Mouse (Mus musculus): ENCODE results near the gene Ddx3x. TPM values are rescaled to one million over a fixed set of nuclear protein-coding genes. Genes with fewer than 3 reads are reported as not detected.

Ddx3x gene
- polyA plus RNA-seq, 1 experiment from 2014 or later = 99.8 TPM

- peaks cover 3% of the 10 kb centered on the region; the same call in 1 of the 2 replicates for H3K4me1 ChIP-seq (ENCODE audit: control insufficient read depth, insufficient read depth, low read length)
- peak overlapping the region; percentile 71 for H3K9ac ChIP-seq (ENCODE audit: low read depth, low read length)
- peak overlapping the region; percentile 31 for H3K4me3 ChIP-seq (ENCODE audit: low read depth, low read length)
- ATAC-seq (replicated peaks; ENCODE audit: insufficient number of reproducible peaks, low FRiP score, low TSS enrichment) = no peak
- peak overlapping the region; percentile 91 for H3K27ac ChIP-seq (ENCODE audit: low read depth, low read length)
- peak overlapping the region; percentile 68 for H3K4me2 ChIP-seq
- no peaks in the 10 kb centered on the region for H3K9me3 ChIP-seq (replicated peaks; ENCODE audit: control insufficient read depth, low read length)
- no peaks in the 10 kb centered on the region for H3K36me3 ChIP-seq (ENCODE audit: control insufficient read depth, insufficient read depth, low read length)
- peaks cover 29% of the 10 kb centered on the region for H3K27me3 ChIP-seq (ENCODE audit: control insufficient read depth, insufficient read depth, low read length)
- 7% methylated on average over 21 of the region's 21 CpGs for WGBS (ENCODE audit: insufficient replicate concordance)
Measured at GRCm38 (mm10) chrX:13241426-13242319, 39.1 kb upstream of the Ddx3x start.

GRCm38 (mm10) chrX:13242320-13243096 lies 38.3 kb upstream of the Ddx3x start:
- peak; percentile 94 for ATAC-seq (replicated peaks; ENCODE audit: insufficient number of reproducible peaks, low FRiP score, low TSS enrichment)

GRCm38 (mm10) chrX:13243133-13244123 lies 37.3 kb upstream of the Ddx3x start:
- Histone ChIP-seq H3K36me3 (ENCODE audit: control insufficient read depth, insufficient read depth, low read length) (no peaks in the 10 kb centered on the region), H3K9ac (ENCODE audit: low read depth, low read length) (peak overlapping the region; percentile 61), H3K27ac (ENCODE audit: low read depth, low read length) (peak overlapping the region; percentile 91), H3K4me1 (ENCODE audit: control insufficient read depth, insufficient read depth, low read length) (peaks cover 3% of the 10 kb centered on the region; the same call in 1 of the 2 replicates), H3K4me2 (peak overlapping the region; percentile 68), H3K27me3 (ENCODE audit: control insufficient read depth, insufficient read depth, low read length) (peaks cover 33% of the 10 kb centered on the region), H3K9me3 (replicated peaks; ENCODE audit: control insufficient read depth, low read length) (no peaks in the 10 kb centered on the region), H3K4me3 (ENCODE audit: low read depth, low read length) (peak overlapping the region; percentile 31)
- peak; percentile 50; the same call in 1 of the 2 replicates for ATAC-seq (replicated peaks; ENCODE audit: insufficient number of reproducible peaks, low FRiP score, low TSS enrichment)
- 30% methylated on average over 15 of the region's 15 CpGs for WGBS (ENCODE audit: insufficient replicate concordance)

More at GRCm38 (mm10) chrX:13242320-13243096, 38.3 kb upstream of the Ddx3x start:
- H3K4me3 ChIP-seq (ENCODE audit: low read depth, low read length) = peak overlapping the region; percentile 31
- no peaks in the 10 kb centered on the region for H3K36me3 ChIP-seq (ENCODE audit: control insufficient read depth, insufficient read depth, low read length)
- WGBS (ENCODE audit: insufficient replicate concordance) = 11% methylated on average over 24 of the region's 24 CpGs
- peak overlapping the region; percentile 71 for H3K9ac ChIP-seq (ENCODE audit: low read depth, low read length)
- peak overlapping the region; percentile 91 for H3K27ac ChIP-seq (ENCODE audit: low read depth, low read length)
- no peaks in the 10 kb centered on the region for H3K9me3 ChIP-seq (replicated peaks; ENCODE audit: control insufficient read depth, low read length)
- peaks cover 3% of the 10 kb centered on the region; the same call in 1 of the 2 replicates for H3K4me1 ChIP-seq (ENCODE audit: control insufficient read depth, insufficient read depth, low read length)
- H3K27me3 ChIP-seq (ENCODE audit: control insufficient read depth, insufficient read depth, low read length) = peaks cover 32% of the 10 kb centered on the region
- peak overlapping the region; percentile 68 for H3K4me2 ChIP-seq

GRCm38 (mm10) chrX:13244588-13244987 lies 36.2 kb upstream of the Ddx3x start:
- no peak overlapping the region for H3K9ac ChIP-seq (ENCODE audit: low read depth, low read length)
- no peak overlapping the region for H3K4me3 ChIP-seq (ENCODE audit: low read depth, low read length)
- H3K36me3 ChIP-seq (ENCODE audit: control insufficient read depth, insufficient read depth, low read length) = no peaks in the 10 kb centered on the region
- ATAC-seq (replicated peaks; ENCODE audit: insufficient number of reproducible peaks, low FRiP score, low TSS enrichment) = no peak
- H3K4me2 ChIP-seq = no peak overlapping the region
- peaks cover 3% of the 10 kb centered on the region; the same call in 1 of the 2 replicates for H3K4me1 ChIP-seq (ENCODE audit: control insufficient read depth, insufficient read depth, low read length)
- no peaks in the 10 kb centered on the region for H3K9me3 ChIP-seq (replicated peaks; ENCODE audit: control insufficient read depth, low read length)
- H3K27ac ChIP-seq (ENCODE audit: low read depth, low read length) = no peak overlapping the region
- H3K27me3 ChIP-seq (ENCODE audit: control insufficient read depth, insufficient read depth, low read length) = peaks cover 22% of the 10 kb centered on the region

- no peak overlapping the region for H3K4me2 ChIP-seq
- no peak overlapping the region for H3K4me3 ChIP-seq (ENCODE audit: low read depth, low read length)
- peaks cover 3% of the 10 kb centered on the region; the same call in 1 of the 2 replicates for H3K4me1 ChIP-seq (ENCODE audit: control insufficient read depth, insufficient read depth, low read length)
- no peaks in the 10 kb centered on the region for H3K36me3 ChIP-seq (ENCODE audit: control insufficient read depth, insufficient read depth, low read length)
- ATAC-seq (replicated peaks; ENCODE audit: insufficient number of reproducible peaks, low FRiP score, low TSS enrichment) = no peak
- 64% methylated on average over 3 of the region's 3 CpGs for WGBS (ENCODE audit: insufficient replicate concordance)
- H3K27ac ChIP-seq (ENCODE audit: low read depth, low read length) = no peak overlapping the region
- H3K27me3 ChIP-seq (ENCODE audit: control insufficient read depth, insufficient read depth, low read length) = peaks cover 20% of the 10 kb centered on the region
- H3K9me3 ChIP-seq (replicated peaks; ENCODE audit: control insufficient read depth, low read length) = no peaks in the 10 kb centered on the region
- no peak overlapping the region for H3K9ac ChIP-seq (ENCODE audit: low read depth, low read length)
Measured at GRCm38 (mm10) chrX:13245027-13245426, 35.7 kb upstream of the Ddx3x start.

- Histone ChIP-seq H3K36me3 (ENCODE audit: control insufficient read depth, insufficient read depth, low read length) (no peaks in the 10 kb centered on the region), H3K9me3 (replicated peaks; ENCODE audit: control insufficient read depth, low read length) (no peaks in the 10 kb centered on the region), H3K27me3 (ENCODE audit: control insufficient read depth, insufficient read depth, low read length) (0 out of 2 replicates have a peak, but pooled peaks cover 12% of the 10 kb centered on the region), H3K27ac (ENCODE audit: low read depth, low read length) (no peak overlapping the region), H3K4me1 (ENCODE audit: control insufficient read depth, insufficient read depth, low read length) (no peaks in the 10 kb centered on the region), H3K4me3 (ENCODE audit: low read depth, low read length) (no peak overlapping the region), H3K4me2 (no peak overlapping the region), H3K9ac (ENCODE audit: low read depth, low read length) (no peak overlapping the region)
- ATAC-seq (replicated peaks; ENCODE audit: insufficient number of reproducible peaks, low FRiP score, low TSS enrichment) = no peak
- 70% methylated on average over 4 of the region's 4 CpGs for WGBS (ENCODE audit: insufficient replicate concordance)
Measured at GRCm38 (mm10) chrX:13251683-13252082, 29.1 kb upstream of the Ddx3x start.

- Histone ChIP-seq H3K27me3 (ENCODE audit: control insufficient read depth, insufficient read depth, low read length) (0 out of 2 replicates have a peak, but pooled peaks cover 6% of the 10 kb centered on the region), H3K4me3 (ENCODE audit: low read depth, low read length) (no peak overlapping the region), H3K27ac (ENCODE audit: low read depth, low read length) (no peak overlapping the region), H3K9me3 (replicated peaks; ENCODE audit: control insufficient read depth, low read length) (no peaks in the 10 kb centered on the region), H3K9ac (ENCODE audit: low read depth, low read length) (no peak overlapping the region), H3K4me1 (ENCODE audit: control insufficient read depth, insufficient read depth, low read length) (no peaks in the 10 kb centered on the region), H3K4me2 (no peak overlapping the region), H3K36me3 (ENCODE audit: control insufficient read depth, insufficient read depth, low read length) (no peaks in the 10 kb centered on the region)
- 77% methylated on average over 3 of the region's 3 CpGs for WGBS (ENCODE audit: insufficient replicate concordance)
- ATAC-seq (replicated peaks; ENCODE audit: insufficient number of reproducible peaks, low FRiP score, low TSS enrichment) = no peak
Measured at GRCm38 (mm10) chrX:13254273-13254672, 26.5 kb upstream of the Ddx3x start.

GRCm38 (mm10) chrX:13263356-13263755 lies 17.4 kb upstream of the Ddx3x start:
- Histone ChIP-seq H3K4me2 (no peak overlapping the region), H3K9me3 (replicated peaks; ENCODE audit: control insufficient read depth, low read length) (no peaks in the 10 kb centered on the region), H3K9ac (ENCODE audit: low read depth, low read length) (no peak overlapping the region), H3K4me1 (ENCODE audit: control insufficient read depth, insufficient read depth, low read length) (no peaks in the 10 kb centered on the region), H3K4me3 (ENCODE audit: low read depth, low read length) (no peak overlapping the region), H3K27ac (ENCODE audit: low read depth, low read length) (no peak overlapping the region), H3K27me3 (ENCODE audit: control insufficient read depth, insufficient read depth, low read length) (no peaks in the 10 kb centered on the region), H3K36me3 (ENCODE audit: control insufficient read depth, insufficient read depth, low read length) (no peaks in the 10 kb centered on the region)
- ATAC-seq (replicated peaks; ENCODE audit: insufficient number of reproducible peaks, low FRiP score, low TSS enrichment) = no peak
- WGBS (ENCODE audit: insufficient replicate concordance) = 73% methylated on average over 3 of the region's 3 CpGs

Measured in heart, embryonic 11.5 days (tissue).